Mouse (Mus musculus): ENCODE measurements at regions not wholly inside any gene's neighbourhood (a gene's known extent, or its start where the extent isn't known, plus 50 kb on each side); places are given as distances from the start of the nearest gene placed in this dataset.

GRCm38 (mm10) chr1:104226493-104226892 lies 541.8 kb upstream of the Cdh20 start:
- intact Hi-C loops (cut with DNase I), result no loop called here
- no peak for DNase-seq

- intact Hi-C loops (cut with DNase I), result no loop called here
- no peak for DNase-seq
These were observed 541.4 kb upstream of the Cdh20 start for GRCm38 (mm10) chr1:104226901-104227300.

GRCm38 (mm10) chr1:104241605-104242004 lies 526.7 kb upstream of the Cdh20 start:
- no peak for DNase-seq

GRCm38 (mm10) chr1:104265775-104266174 lies 502.6 kb upstream of the Cdh20 start:
- DNase-seq, result no peak
- intact Hi-C loops (cut with DNase I), result no loop called here

More at GRCm38 (mm10) chr1:104241605-104242004, 526.7 kb upstream of the Cdh20 start:
- intact Hi-C loops (cut with DNase I), result no loop called here

GRCm38 (mm10) chr1:104307941-104308340 lies 460.4 kb upstream of the Cdh20 start:
- intact Hi-C loops (cut with DNase I), result no loop called here
- no peak for DNase-seq

- no peak for DNase-seq
- intact Hi-C loops (cut with DNase I), result no loop called here
These were observed 456.7 kb upstream of the Cdh20 start for GRCm38 (mm10) chr1:104311617-104312016.

GRCm38 (mm10) chr1:104315058-104315457 lies 453.3 kb upstream of the Cdh20 start:
- DNase-seq, result peak in 1 of 2 experiments; percentile 10
- intact Hi-C loops (cut with DNase I), result no loop called here

- no peak for DNase-seq
- intact Hi-C loops (cut with DNase I), result no loop called here
These were observed 450.3 kb upstream of the Cdh20 start for GRCm38 (mm10) chr1:104318020-104318419.

GRCm38 (mm10) chr1:104332666-104333370 lies 435.5 kb upstream of the Cdh20 start:
- intact Hi-C loops (cut with DNase I), result no loop called here
- DNase-seq, result peak in 1 of 2 experiments; percentile 6

GRCm38 (mm10) chr1:104333577-104333976 lies 434.8 kb upstream of the Cdh20 start:
- intact Hi-C loops (cut with DNase I), result no loop called here
- DNase-seq, result peak in 1 of 2 experiments; percentile 24
